Mouse (Mus musculus) embryonic facial prominence, embryonic 10.5 days (tissue): Measurements from ENCODE around the gene Mark3. TPM values are rescaled to one million over a fixed set of nuclear protein-coding genes. Genes with fewer than 3 reads are reported as not detected.

Source experiments
- DNase-seq: peaks from one replicate; pipeline ENCODE4 v3.0.0-alpha.2; 2017; ENCODE audit warnings: low spot score
- H3K27ac ChIP-seq: fragments of 300-500 bp; sonication (generic); replicated peaks from 2 replicates; pipeline ENCODE4 v1.5.1; 2016; ENCODE audit warnings: mild to moderate bottlenecking
- H3K27me3 ChIP-seq: fragments of 300-500 bp; sonication (generic); replicated peaks from 2 replicates; pipeline ENCODE4 v1.6.1; 2016; ENCODE audit warnings: low read depth, mild to moderate bottlenecking; ENCODE audit not compliant: poor library complexity, severe bottlenecking
- H3K36me3 ChIP-seq: fragments of 300-500 bp; sonication (generic); replicated peaks from 2 replicates; pipeline ENCODE4 v1.6.1; 2016; ENCODE audit warnings: mild to moderate bottlenecking, moderate library complexity
- H3K4me1 ChIP-seq: fragments of 300-500 bp; sonication (generic); 2 replicates; pipeline ENCODE4 v1.6.1; 2016
- H3K4me3 ChIP-seq: fragments of 300-500 bp; sonication (generic); 2 replicates; pipeline ENCODE4 v1.5.1; 2016; ENCODE audit warnings: mild to moderate bottlenecking, moderate library complexity
- H3K9me3 ChIP-seq: fragments of 300-500 bp; sonication (generic); 2 replicates; pipeline ENCODE4 v1.6.1; 2016; ENCODE audit warnings: mild to moderate bottlenecking
- WGBS: fragments of 180-500 bp; shearing (Covaris S2); methylation state at CpG from one replicate; pipeline ENCODE4 v1.1.7; 2016; 5-methylcytosine and 5-hydroxymethylcytosine counted together
- polyA plus RNA-seq: library from polyadenylated mRNA; unstranded; fragments of >200 nt; fragmentation: Nextera tagmentation; extraction: Ambion mirVana; gene quantifications from 2 replicates; pipeline ENCODE4 v1.2.1, GENCODE M21; 2016

Gene Mark3
- polyA plus RNA-seq, 1 experiment from 2014 or later, result 45.6 TPM

DNA sequence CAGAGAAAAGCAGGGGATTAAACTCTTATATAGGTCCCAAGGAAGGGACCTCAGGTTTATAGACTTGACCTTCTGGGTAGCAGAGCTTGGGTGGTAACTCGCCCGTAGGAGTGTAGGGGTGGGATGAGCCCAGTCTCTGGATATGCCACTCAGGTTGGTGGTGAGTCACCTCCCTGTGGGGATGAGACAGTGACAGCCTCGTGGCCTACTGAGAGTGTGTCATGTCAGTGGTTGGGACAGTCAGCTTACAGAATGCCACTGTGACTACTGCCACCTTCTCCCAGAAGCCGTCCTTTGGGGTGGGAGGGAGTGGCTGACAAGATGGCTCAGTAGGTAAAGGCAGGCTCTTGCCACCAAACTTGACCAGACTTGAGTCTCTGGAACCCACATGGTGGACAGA, 112.1 kb downstream of the Mark3 start:
- H3K36me3 ChIP-seq, result peaks cover 30% of the 10 kb centered on the region
- H3K9me3 ChIP-seq, result no peaks in the 10 kb centered on the region
- 88% methylated on average over 4 of the region's 4 CpGs for WGBS
- DNase-seq, result no peak
- H3K27me3 ChIP-seq, result no peaks in the 10 kb centered on the region
- 0 out of 2 replicates have a peak overlapping the region, but pooled peaks have one; percentile 5 for H3K27ac ChIP-seq
- no peak overlapping the region for H3K4me3 ChIP-seq
- peaks cover 36% of the 10 kb centered on the region for H3K4me1 ChIP-seq

DNA sequence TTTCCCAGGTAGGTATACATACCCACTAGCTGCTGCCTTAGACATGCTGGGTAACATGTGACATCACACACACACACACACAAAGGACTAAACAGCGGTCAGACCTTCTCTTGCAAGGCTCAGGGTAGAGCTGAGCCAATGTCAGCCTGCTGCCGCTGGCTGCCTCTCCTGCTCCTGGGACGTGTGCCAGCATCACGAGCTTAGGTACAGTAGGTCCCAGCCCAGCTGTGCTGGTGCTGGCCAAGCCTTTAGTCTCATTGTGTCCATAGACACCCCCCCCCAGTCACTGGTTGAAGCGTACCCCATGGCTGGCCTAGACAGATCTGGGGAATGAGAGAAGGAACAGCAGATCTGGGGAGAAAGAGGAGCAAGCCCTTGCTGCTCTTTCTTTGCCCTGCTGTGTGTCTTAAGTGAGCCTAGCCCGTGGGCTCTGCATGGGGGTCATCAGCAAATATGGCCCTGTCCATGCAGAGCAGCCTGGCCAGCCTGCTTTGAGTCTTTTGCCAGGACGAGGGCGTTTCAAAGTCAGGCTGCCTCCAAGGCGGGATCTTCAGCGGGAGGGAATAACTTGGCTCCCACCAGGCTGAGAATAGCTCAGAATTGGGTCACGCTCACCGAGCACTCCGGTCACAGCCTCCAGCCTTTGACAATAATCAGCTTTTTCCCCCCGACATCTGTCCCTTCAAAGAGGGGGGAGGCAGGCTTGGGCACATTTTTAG, 113.2 kb downstream of the Mark3 start:
- H3K36me3 ChIP-seq, result peaks cover 19% of the 10 kb centered on the region
- H3K4me1 ChIP-seq, result peaks cover 45% of the 10 kb centered on the region
- WGBS, result 43% methylated on average over 14 of the region's 14 CpGs
- H3K4me3 ChIP-seq, result no peak overlapping the region
- no peak for DNase-seq
- no peaks in the 10 kb centered on the region for H3K9me3 ChIP-seq
- peak overlapping the region; percentile 68 for H3K27ac ChIP-seq
- H3K27me3 ChIP-seq, result no peaks in the 10 kb centered on the region

GRCm38 (mm10) chr12:111688069-111688428, 113.7 kb downstream of the Mark3 start:
- Histone ChIP-seq H3K27ac (peak overlapping the region; percentile 68), H3K4me1 (peaks cover 47% of the 10 kb centered on the region), H3K36me3 (peaks cover 14% of the 10 kb centered on the region), H3K9me3 (no peaks in the 10 kb centered on the region), H3K4me3 (no peak overlapping the region), H3K27me3 (no peaks in the 10 kb centered on the region)
- 58% methylated on average over 2 of the region's 2 CpGs for WGBS
- no peak for DNase-seq

DNA sequence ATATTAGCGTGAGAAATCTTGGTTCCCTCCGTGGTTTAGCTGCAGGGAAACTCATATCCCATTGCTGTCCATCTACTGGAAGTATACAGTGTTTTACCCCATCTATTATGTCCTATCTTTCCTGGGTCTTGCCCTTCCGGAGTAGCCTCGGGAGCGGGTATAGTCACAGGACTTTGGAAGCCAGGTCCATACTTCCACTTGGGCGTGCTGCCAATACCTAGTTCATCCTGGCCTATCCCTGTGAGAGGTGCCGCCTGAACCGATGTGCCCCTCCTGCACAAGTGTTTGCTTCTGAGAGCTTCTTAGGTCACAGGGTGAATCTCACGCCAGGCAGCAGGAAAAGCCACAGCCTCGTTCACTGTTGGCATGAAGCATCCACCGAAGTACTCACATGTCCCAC, 115.1 kb downstream of the Mark3 start:
- Histone ChIP-seq H3K9me3 (no peaks in the 10 kb centered on the region), H3K36me3 (no peaks in the 10 kb centered on the region), H3K27ac (no peak overlapping the region), H3K4me3 (no peak overlapping the region), H3K4me1 (peaks cover 61% of the 10 kb centered on the region), H3K27me3 (no peaks in the 10 kb centered on the region)
- DNase-seq, result no peak
- WGBS, result 92% methylated on average over 11 of the region's 11 CpGs

GRCm38 (mm10) chr12:111691346-111691872, 117.1 kb downstream of the Mark3 start:
- H3K4me1 ChIP-seq, result peaks cover 79% of the 10 kb centered on the region
- no peaks in the 10 kb centered on the region for H3K27me3 ChIP-seq
- peak overlapping the region; percentile 87 for H3K27ac ChIP-seq
- H3K9me3 ChIP-seq, result no peaks in the 10 kb centered on the region
- peak; percentile 68 for DNase-seq
- H3K36me3 ChIP-seq, result no peaks in the 10 kb centered on the region
- H3K4me3 ChIP-seq, result peak overlapping the region; percentile 23; the same call in 1 of the 2 replicates
- 11% methylated on average over 5 of the region's 5 CpGs for WGBS

DNA sequence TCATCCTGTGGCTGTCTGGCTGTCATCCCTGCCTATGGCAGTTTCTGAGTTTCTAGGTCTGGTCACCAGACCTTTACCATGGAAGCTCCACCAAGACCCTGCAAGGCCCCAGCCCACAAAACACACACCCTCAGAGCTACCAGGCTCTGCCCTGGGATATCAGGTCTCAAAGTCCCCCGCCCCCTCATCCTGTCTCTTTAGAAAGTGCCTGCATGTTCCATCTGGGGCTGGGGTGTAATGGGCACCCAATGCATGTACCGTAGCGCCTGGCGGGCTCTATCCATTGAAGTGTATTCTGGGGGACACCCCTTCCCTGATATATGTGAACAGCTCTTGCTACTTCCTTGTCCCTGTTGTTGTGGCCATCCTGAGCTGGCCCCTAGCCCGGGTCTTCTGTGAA, 118.6 kb downstream of the Mark3 start:
- H3K9me3 ChIP-seq, result no peaks in the 10 kb centered on the region
- H3K4me3 ChIP-seq, result no peak overlapping the region
- WGBS, result 80% methylated on average over 5 of the region's 5 CpGs
- H3K4me1 ChIP-seq, result peaks cover 72% of the 10 kb centered on the region
- DNase-seq, result no peak
- H3K27ac ChIP-seq, result peak overlapping the region; percentile 87
- H3K36me3 ChIP-seq, result no peaks in the 10 kb centered on the region
- no peaks in the 10 kb centered on the region for H3K27me3 ChIP-seq

- Histone ChIP-seq H3K27ac (peak overlapping the region; percentile 87), H3K4me1 (peaks cover 69% of the 10 kb centered on the region), H3K27me3 (no peaks in the 10 kb centered on the region), H3K9me3 (no peaks in the 10 kb centered on the region), H3K36me3 (no peaks in the 10 kb centered on the region), H3K4me3 (peak overlapping the region; percentile 41)
- WGBS, result 23% methylated on average over 18 of the region's 18 CpGs
- peak; percentile 77 for DNase-seq
Observed at GRCm38 (mm10) chr12:111693341-111694270, 119.3 kb downstream of the Mark3 start.

GRCm38 (mm10) chr12:111694271-111694781, 120.0 kb downstream of the Mark3 start:
- Histone ChIP-seq H3K9me3 (no peaks in the 10 kb centered on the region), H3K4me1 (peaks cover 72% of the 10 kb centered on the region), H3K27ac (peak overlapping the region; percentile 87), H3K27me3 (no peaks in the 10 kb centered on the region), H3K4me3 (peak overlapping the region; percentile 41), H3K36me3 (no peaks in the 10 kb centered on the region)
- 8% methylated on average over 12 of the region's 12 CpGs for WGBS
- DNase-seq, result peak; percentile 46

DNA sequence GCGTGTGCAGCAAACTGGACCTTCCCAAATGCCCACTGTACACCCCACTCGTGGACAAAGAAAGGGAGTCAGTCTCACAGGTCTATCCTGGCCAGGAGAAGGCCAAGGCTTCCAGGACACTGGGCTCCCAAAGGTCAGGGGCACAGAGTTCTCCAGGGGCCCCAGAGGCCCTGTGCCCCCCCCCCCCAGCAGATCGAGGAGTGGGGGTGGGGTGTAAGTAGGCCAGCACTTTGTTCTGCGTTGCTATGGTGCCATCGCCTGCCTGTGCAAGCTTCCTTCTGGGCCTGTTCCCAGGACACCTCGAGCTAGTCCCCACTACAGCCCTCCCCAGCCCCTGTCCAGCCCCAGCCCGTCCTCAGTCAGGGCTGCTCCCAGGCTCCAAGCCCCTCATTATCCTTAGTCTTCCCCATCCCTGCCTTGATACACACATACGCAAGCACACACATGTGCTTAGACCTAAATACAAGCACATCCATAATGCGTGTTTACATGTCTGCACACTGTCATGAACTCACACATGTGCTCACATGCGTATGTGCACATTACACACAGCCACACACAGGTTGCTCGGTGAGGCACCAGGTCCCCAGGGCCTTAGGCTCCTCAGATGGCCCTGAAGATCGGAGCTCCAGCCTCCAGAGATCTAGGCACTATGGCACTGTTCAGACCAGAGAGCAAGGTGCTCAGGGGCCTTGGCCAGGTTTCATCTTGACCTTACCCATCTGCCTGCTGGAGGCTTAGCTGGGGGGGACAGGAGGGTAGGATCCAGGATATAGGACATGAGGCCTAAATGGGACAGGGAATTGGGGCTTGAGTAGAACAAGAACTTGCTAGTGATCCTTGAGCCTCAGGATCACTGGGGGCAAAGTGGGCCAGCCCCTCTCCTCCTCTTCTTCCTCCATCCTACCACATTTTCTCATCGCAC, 120.8 kb downstream of the Mark3 start:
- WGBS, result 50% methylated on average over 13 of the region's 13 CpGs
- no peak for DNase-seq
- Histone ChIP-seq H3K36me3 (no peaks in the 10 kb centered on the region), H3K9me3 (no peaks in the 10 kb centered on the region), H3K4me3 (peak overlapping the region; percentile 41), H3K4me1 (peaks cover 75% of the 10 kb centered on the region), H3K27me3 (no peaks in the 10 kb centered on the region), H3K27ac (peak overlapping the region; percentile 87)

- H3K27me3 ChIP-seq, result no peaks in the 10 kb centered on the region
- peak overlapping the region; percentile 87 for H3K27ac ChIP-seq
- H3K4me3 ChIP-seq, result no peak overlapping the region
- no peaks in the 10 kb centered on the region for H3K9me3 ChIP-seq
- peak; percentile 77 for DNase-seq
- H3K4me1 ChIP-seq, result peaks cover 75% of the 10 kb centered on the region
- no peaks in the 10 kb centered on the region for H3K36me3 ChIP-seq
- 24% methylated on average over 6 of the region's 6 CpGs for WGBS
Observed at GRCm38 (mm10) chr12:111696239-111696638, 121.9 kb downstream of the Mark3 start.

- Histone ChIP-seq H3K9me3 (no peaks in the 10 kb centered on the region), H3K27ac (no peak overlapping the region), H3K4me3 (no peak overlapping the region), H3K4me1 (peaks cover 62% of the 10 kb centered on the region), H3K27me3 (no peaks in the 10 kb centered on the region), H3K36me3 (no peaks in the 10 kb centered on the region)
- 67% methylated on average over 4 of the region's 4 CpGs for WGBS
- DNase-seq, result no peak
Observed at GRCm38 (mm10) chr12:111697708-111698107, 123.4 kb downstream of the Mark3 start.
